Mouse (Mus musculus): ENCODE measurements around the gene Atp1b2. TPM values are rescaled to one million over a fixed set of nuclear protein-coding genes. Genes with fewer than 3 reads are reported as not detected.

Gene Atp1b2
- polyA plus RNA-seq, 1 experiment from 2014 or later: 11.4 TPM

DNA sequence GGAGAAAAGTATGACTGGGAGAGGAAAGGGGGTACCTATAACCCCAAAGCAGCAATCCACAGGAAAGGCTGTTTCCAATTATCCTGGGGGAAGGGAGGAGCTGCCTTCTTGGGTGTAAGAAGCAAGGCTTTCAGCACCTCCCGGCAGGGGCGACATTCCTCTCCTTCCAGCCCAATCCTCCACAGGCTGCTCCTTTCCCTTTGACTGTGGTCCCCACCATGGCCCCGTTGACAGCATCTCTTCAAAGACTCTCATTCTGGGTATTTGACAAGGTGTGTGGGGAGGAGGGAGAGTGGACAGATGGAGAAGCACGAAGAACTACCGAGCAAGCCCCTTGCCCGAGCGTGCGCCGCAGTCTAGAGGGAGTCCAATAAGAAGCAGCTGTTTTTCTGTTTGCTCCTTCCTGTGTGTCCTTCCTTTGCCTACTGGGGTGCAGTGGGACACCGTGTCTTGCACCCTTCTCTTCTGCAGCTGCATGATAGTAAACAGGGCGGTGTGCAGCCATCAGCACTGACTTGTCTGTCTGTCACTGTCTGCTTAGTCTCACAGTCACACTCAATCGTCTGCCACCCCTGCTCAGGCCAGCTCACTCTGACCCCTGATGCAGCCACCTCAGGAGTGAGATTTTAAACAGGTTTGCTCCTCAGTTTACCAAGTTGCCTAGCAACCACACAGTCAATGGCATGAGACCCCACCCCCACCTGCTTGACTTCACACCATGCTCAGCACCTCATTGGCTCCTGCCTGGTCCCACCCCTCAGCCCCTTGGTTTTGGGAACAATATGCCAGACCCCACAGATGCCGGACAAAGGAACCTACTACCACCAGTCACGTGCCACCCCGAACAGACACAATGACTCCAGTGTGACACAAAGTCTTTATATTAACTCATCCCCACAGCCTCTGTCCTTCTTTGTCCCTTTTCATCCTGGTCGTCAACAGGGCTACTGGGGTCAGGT lies 44.6 kb downstream of the Atp1b2 start:
- H3K4me1 ChIP-seq (ENCODE audit: control insufficient read depth, insufficient read depth, low read length): peaks cover 33% of the 10 kb centered on the region

DNA sequence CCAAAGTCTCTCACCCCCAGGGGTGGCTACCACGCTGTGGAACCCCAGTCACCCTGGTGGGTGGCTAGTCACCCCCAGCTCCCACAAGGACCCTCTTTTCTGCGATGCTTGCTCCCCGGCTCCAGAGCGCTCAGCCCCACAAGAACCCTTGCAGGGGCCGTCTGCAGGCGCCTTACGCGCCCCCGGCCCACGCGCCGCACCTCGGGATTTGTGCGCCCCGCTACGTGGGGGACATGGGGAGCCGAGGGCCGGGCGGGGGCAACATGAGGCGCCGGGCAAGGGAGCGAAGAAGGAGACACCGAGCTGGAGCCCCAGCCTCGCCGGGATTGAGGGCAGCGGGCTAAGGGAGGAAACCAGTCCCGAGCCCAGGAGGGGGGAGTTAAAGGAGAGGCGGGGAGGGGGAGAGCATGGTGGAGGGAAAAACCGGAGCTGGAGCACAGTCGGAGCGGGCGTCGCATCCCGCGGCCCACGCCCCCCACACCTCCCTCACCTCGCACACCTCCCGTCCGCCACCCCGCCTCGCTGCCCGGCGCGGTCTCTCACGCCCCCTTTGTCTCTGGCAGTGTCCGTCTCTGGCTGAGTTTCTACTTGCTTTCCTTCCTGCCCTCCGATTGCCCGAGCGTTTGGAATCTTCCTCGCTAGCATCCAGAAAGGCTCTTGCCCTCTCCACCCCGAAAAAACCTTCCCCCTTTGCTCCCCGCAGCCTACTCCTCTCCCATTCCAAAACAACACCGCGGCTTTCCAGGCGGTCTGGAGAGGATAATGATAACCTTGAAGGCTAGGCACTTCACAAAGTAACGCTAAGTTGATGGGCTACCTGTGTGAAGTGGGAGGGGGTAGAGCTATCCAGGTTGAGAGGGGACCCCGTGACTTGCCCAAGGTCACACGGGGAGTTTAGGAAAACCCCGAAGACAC lies 45.6 kb downstream of the Atp1b2 start, which contains the start of gene Efnb3:
TSS of gene Efnb3 (minus strand) at position 355 of the 915 bp plus-strand sequence.
- Histone ChIP-seq H3K36me3 (ENCODE audit: control insufficient read depth, insufficient read depth, low read length) (peaks cover 26% of the 10 kb centered on the region), H3K4me1 (ENCODE audit: control insufficient read depth, insufficient read depth, low read length) (peaks cover 30% of the 10 kb centered on the region), H3K4me3 (ENCODE audit: low read length) (peak within 1 kb of the TSS; percentile 69), H3K27ac (ENCODE audit: low read depth, low read length) (peak within 1 kb of the TSS; percentile 42; the same call in 1 of the 2 replicates), H3K9me3 (ENCODE audit: control insufficient read depth, low read length) (no peaks in the 10 kb centered on the region), H3K4me2 (replicated peaks; ENCODE audit: low read depth, low read length) (peak within 1 kb of the TSS; percentile 99), H3K27me3 (ENCODE audit: control insufficient read depth, insufficient read depth, low read length) (peaks cover 5% of the 10 kb centered on the region; the same call in 1 of the 2 replicates), H3K9ac (ENCODE audit: low read depth, low read length) (peak within 1 kb of the TSS; percentile 89)
- WGBS: under 1% methylated on average over 52 of the region's 59 CpGs
- ATAC-seq (ENCODE audit: low FRiP score, low TSS enrichment): peak; percentile 68

More for the DNA sequence above, 44.6 kb downstream of the Atp1b2 start:
- 34% methylated on average over 16 of the region's 16 CpGs for WGBS
- Histone ChIP-seq H3K27me3 (ENCODE audit: control insufficient read depth, insufficient read depth, low read length) (0 out of 2 replicates have a peak, but pooled peaks cover 3% of the 10 kb centered on the region), H3K4me2 (replicated peaks; ENCODE audit: low read depth, low read length) (peak overlapping the region; percentile 99), H3K9me3 (ENCODE audit: control insufficient read depth, low read length) (no peaks in the 10 kb centered on the region), H3K4me3 (ENCODE audit: low read length) (no peak overlapping the region), H3K9ac (ENCODE audit: low read depth, low read length) (no peak overlapping the region), H3K27ac (ENCODE audit: low read depth, low read length) (no peak overlapping the region), H3K36me3 (ENCODE audit: control insufficient read depth, insufficient read depth, low read length) (peaks cover 35% of the 10 kb centered on the region)
- 0 out of 2 replicates have a peak, but pooled peaks have one; percentile 16 for ATAC-seq (ENCODE audit: low FRiP score, low TSS enrichment)

DNA sequence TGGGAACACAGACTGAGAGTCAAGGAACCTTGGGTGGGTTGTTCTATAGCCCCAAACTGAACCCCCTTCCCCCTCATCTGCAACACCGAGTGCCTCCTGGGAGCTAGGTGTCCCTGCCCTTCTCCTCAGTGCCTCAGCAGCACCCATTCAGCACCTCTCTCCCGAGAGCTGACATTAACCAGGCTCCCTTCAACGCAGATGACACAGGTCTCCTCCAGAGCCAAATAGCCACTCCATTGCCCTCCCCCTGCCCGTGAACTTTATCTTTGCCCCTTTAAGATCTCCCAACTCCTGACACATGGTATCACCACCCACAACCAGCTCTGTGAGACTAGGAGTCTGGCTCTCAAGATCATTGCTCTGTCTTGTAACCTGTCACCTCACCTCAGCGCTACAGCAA lies 46.6 kb downstream of the Atp1b2 start:
- WGBS: 9% methylated on average over 5 of the region's 5 CpGs
- H3K4me2 ChIP-seq (replicated peaks; ENCODE audit: low read depth, low read length): peak overlapping the region; percentile 99
- peak overlapping the region; percentile 69 for H3K4me3 ChIP-seq (ENCODE audit: low read length)
- H3K9me3 ChIP-seq (ENCODE audit: control insufficient read depth, low read length): no peaks in the 10 kb centered on the region
- H3K27me3 ChIP-seq (ENCODE audit: control insufficient read depth, insufficient read depth, low read length): peaks cover 5% of the 10 kb centered on the region; the same call in 1 of the 2 replicates
- H3K4me1 ChIP-seq (ENCODE audit: control insufficient read depth, insufficient read depth, low read length): peaks cover 28% of the 10 kb centered on the region
- peaks cover 24% of the 10 kb centered on the region for H3K36me3 ChIP-seq (ENCODE audit: control insufficient read depth, insufficient read depth, low read length)
- H3K27ac ChIP-seq (ENCODE audit: low read depth, low read length): no peak overlapping the region
- ATAC-seq (ENCODE audit: low FRiP score, low TSS enrichment): no peak
- H3K9ac ChIP-seq (ENCODE audit: low read depth, low read length): peak overlapping the region; percentile 3

DNA sequence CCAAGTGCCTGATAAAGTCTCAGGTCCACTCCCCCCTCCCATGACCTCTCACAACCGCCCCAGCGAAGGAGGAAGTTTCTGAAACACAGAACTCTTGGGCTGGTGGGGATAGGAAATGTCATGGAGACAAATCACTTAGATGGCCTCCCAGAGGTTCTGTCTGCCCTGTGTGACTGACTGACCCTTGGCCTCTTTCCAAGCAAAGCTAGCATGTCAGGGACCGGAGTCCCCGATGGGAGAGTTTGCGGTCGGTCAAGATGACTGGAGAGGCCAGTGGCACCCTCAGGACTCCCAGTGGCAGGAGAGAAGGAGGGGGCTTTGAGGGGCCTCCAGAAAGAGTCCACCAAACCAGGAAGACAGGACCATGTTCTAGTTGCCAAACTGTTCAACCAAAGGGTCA lies 47.0 kb downstream of the Atp1b2 start:
- WGBS: 14% methylated on average over 6 of the region's 6 CpGs
- Histone ChIP-seq H3K4me1 (ENCODE audit: control insufficient read depth, insufficient read depth, low read length) (peaks cover 26% of the 10 kb centered on the region), H3K9ac (ENCODE audit: low read depth, low read length) (peak overlapping the region; percentile 3; the same call in 1 of the 2 replicates)

DNA sequence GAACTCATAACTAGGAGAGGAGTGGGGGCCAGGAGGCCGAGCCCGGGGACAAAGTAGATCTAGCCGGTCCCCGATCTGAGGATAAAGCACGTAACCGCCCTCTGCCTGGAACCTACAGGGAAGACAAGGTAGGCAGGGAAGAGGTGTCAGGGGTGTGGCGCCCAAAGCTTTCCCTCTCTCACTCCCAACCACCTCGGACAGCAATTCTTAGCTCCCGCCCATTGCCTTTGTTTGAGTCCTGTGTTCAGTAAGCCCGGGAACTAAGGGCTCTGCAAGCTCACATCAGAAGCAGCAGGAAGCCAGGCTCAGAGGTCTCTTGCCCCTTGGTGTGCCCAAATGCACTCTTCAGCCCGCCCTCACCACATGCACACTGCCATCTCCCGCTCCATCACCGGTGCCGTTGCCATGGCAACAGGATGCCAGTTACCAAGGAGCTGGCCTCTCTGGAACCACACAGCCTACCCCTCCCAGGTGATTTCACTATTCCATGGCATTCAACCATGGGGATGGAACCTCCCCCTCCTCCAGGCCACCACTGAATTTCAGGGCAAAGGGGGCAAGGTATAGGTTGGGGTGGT lies 48.3 kb downstream of the Atp1b2 start:
- no peak overlapping the region for H3K9ac ChIP-seq (ENCODE audit: low read depth, low read length)
- H3K4me3 ChIP-seq (ENCODE audit: low read length): no peak overlapping the region
- H3K4me2 ChIP-seq (replicated peaks; ENCODE audit: low read depth, low read length): no peak overlapping the region; the same call in 1 of the 2 replicates
- peaks cover 26% of the 10 kb centered on the region for H3K4me1 ChIP-seq (ENCODE audit: control insufficient read depth, insufficient read depth, low read length)
- peaks cover 5% of the 10 kb centered on the region; the same call in 1 of the 2 replicates for H3K27me3 ChIP-seq (ENCODE audit: control insufficient read depth, insufficient read depth, low read length)
- H3K27ac ChIP-seq (ENCODE audit: low read depth, low read length): no peak overlapping the region
- no peak for ATAC-seq (ENCODE audit: low FRiP score, low TSS enrichment)
- no peaks in the 10 kb centered on the region for H3K9me3 ChIP-seq (ENCODE audit: control insufficient read depth, low read length)
- 34% methylated on average over 14 of the region's 14 CpGs for WGBS
- peaks cover 12% of the 10 kb centered on the region for H3K36me3 ChIP-seq (ENCODE audit: control insufficient read depth, insufficient read depth, low read length)

More for the DNA sequence above, 47.0 kb downstream of the Atp1b2 start:
- Histone ChIP-seq H3K9me3 (ENCODE audit: control insufficient read depth, low read length) (no peaks in the 10 kb centered on the region), H3K27ac (ENCODE audit: low read depth, low read length) (no peak overlapping the region), H3K27me3 (ENCODE audit: control insufficient read depth, insufficient read depth, low read length) (peaks cover 5% of the 10 kb centered on the region; the same call in 1 of the 2 replicates), H3K36me3 (ENCODE audit: control insufficient read depth, insufficient read depth, low read length) (peaks cover 22% of the 10 kb centered on the region), H3K4me3 (ENCODE audit: low read length) (peak overlapping the region; percentile 69), H3K4me2 (replicated peaks; ENCODE audit: low read depth, low read length) (peak overlapping the region; percentile 99)
- no peak for ATAC-seq (ENCODE audit: low FRiP score, low TSS enrichment)

DNA sequence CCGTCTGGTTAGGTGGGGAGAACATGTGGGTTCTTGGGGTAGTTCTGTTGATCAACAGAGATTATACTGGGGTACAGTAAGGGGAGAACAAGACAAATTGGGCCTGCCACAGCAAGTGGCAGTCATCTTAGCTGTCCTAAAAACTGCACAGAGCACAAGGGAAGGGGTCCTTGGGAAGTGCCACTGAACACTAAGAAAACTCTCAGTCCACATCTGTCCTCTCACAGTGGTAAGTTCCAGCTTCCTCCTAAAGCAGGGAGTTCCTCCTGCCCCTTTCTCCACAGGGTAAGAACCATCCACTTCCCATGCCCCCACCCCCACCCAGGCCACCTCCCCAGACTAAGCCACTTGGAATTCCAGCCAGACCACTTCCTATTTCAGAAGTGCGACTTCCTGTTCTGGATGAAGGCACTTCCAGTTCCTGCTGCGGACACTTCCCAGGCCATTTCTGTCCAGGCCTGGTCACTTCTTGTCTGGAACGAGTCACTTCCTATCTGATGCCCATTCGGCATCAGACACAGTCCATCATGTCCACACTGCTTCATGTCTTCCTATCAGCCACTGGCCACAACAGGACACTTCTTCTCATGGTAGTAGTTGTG lies 51.1 kb downstream of the Atp1b2 start:
- no peaks in the 10 kb centered on the region; the same call in 1 of the 2 replicates for H3K36me3 ChIP-seq (ENCODE audit: control insufficient read depth, insufficient read depth, low read length)
- H3K9me3 ChIP-seq (ENCODE audit: control insufficient read depth, low read length): no peaks in the 10 kb centered on the region
- H3K4me3 ChIP-seq (ENCODE audit: low read length): no peak overlapping the region
- H3K27me3 ChIP-seq (ENCODE audit: control insufficient read depth, insufficient read depth, low read length): peaks cover 5% of the 10 kb centered on the region; the same call in 1 of the 2 replicates
- ATAC-seq (ENCODE audit: low FRiP score, low TSS enrichment): no peak
- H3K4me2 ChIP-seq (replicated peaks; ENCODE audit: low read depth, low read length): no peak overlapping the region
- no peak overlapping the region for H3K27ac ChIP-seq (ENCODE audit: low read depth, low read length)
- H3K9ac ChIP-seq (ENCODE audit: low read depth, low read length): no peak overlapping the region
- peaks cover 17% of the 10 kb centered on the region for H3K4me1 ChIP-seq (ENCODE audit: control insufficient read depth, insufficient read depth, low read length)
- WGBS: 85% methylated on average over 5 of the region's 5 CpGs

DNA sequence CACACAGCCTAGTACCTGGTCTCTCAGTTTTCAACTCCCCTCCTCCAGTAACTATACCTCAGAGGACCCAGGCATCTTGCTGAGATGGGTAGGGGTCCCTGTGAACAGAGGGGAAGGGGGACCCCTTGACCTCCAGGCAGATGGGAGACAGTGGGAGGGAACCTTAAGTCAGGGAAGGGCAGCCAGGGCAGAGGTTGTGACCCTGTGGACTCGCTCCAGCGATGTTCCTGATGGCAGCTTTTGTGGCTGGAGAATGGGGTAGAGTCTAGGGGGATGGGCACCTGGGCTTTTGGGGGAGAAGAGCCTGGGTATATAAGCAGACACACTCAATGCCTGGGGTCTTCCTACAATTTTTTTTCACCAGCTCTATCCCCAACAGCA lies 52.4 kb downstream of the Atp1b2 start:
- H3K36me3 ChIP-seq (ENCODE audit: control insufficient read depth, insufficient read depth, low read length): no peaks in the 10 kb centered on the region; the same call in 1 of the 2 replicates
- H3K27ac ChIP-seq (ENCODE audit: low read depth, low read length): no peak overlapping the region
- ATAC-seq (ENCODE audit: low FRiP score, low TSS enrichment): no peak
- H3K27me3 ChIP-seq (ENCODE audit: control insufficient read depth, insufficient read depth, low read length): peaks cover 5% of the 10 kb centered on the region; the same call in 1 of the 2 replicates
- H3K9ac ChIP-seq (ENCODE audit: low read depth, low read length): 0 out of 2 replicates have a peak overlapping the region, but pooled peaks have one; percentile 18
- H3K4me2 ChIP-seq (replicated peaks; ENCODE audit: low read depth, low read length): no peak overlapping the region
- H3K4me1 ChIP-seq (ENCODE audit: control insufficient read depth, insufficient read depth, low read length): peaks cover 6% of the 10 kb centered on the region; the same call in 1 of the 2 replicates
- no peak overlapping the region for H3K4me3 ChIP-seq (ENCODE audit: low read length)
- no peaks in the 10 kb centered on the region for H3K9me3 ChIP-seq (ENCODE audit: control insufficient read depth, low read length)
- 22% methylated on average over 2 of the region's 2 CpGs for WGBS

Data from kidney, embryonic 14.5 days (tissue).